Mouse (Mus musculus) cerebellum, adult 2 months (tissue): ENCODE measurements around the gene Ccdc124.

ENCODE experiments used
- CTCF ChIP-seq: fragments of 200-500 bp; IDR thresholded peaks from 2 replicates; pipeline ENCODE4 v1.5.1; 2011; ENCODE audit warnings: low read depth, mild to moderate bottlenecking, control low read depth, low read length, moderate library complexity, borderline replicate concordance; ENCODE audit not compliant: insufficient read depth
- POLR2A ChIP-seq: fragments of 200-500 bp; IDR thresholded peaks from 2 replicates; pipeline ENCODE4 v1.6.1; 2011; ENCODE audit warnings: low read length, control low read depth, borderline replicate concordance; ENCODE audit not compliant: insufficient read depth

- TF ChIP-seq POLR2A (no peak), CTCF (no peak)
Observed at GRCm38 (mm10) chr8:70874441-70874840, 706 bp upstream of the Ccdc124 start.
